Mouse (Mus musculus) hindbrain, embryonic 14.5 days (tissue): ENCODE data around the gene Gm20696. TPM values are rescaled to one million over a fixed set of nuclear protein-coding genes. Genes with fewer than 3 reads are reported as not detected.

ENCODE experiments used
- ATAC-seq: fragments of 200-750 bp; cut with Nextera tagmentation; 2 replicates; pipeline ENCODE4 v1.8.0; 2017; ENCODE audit warnings: moderate number of reproducible peaks, mild to moderate bottlenecking, moderate TSS enrichment, moderate library complexity; ENCODE audit not compliant: low FRiP score
- DNase-seq: peaks from one replicate; pipeline ENCODE4 v3.0.0-alpha.2; 2015; ENCODE audit warnings: low spot score
- H3K27ac ChIP-seq: fragments of 300-500 bp; sonication (generic); 2 replicates; pipeline ENCODE4 v1.5.1; 2014; ENCODE audit warnings: mild to moderate bottlenecking, moderate library complexity
- H3K27me3 ChIP-seq: fragments of 300-500 bp; sonication (generic); 2 replicates; pipeline ENCODE4 v1.6.1; 2014; ENCODE audit warnings: mild to moderate bottlenecking, low read length, mixed read lengths; ENCODE audit not compliant: control insufficient read depth, insufficient read depth
- H3K36me3 ChIP-seq: fragments of 300-500 bp; sonication (generic); replicated peaks from 2 replicates; pipeline ENCODE4 v1.6.1; 2014; ENCODE audit not compliant: control insufficient read depth, insufficient read depth
- H3K4me1 ChIP-seq: fragments of 300-500 bp; sonication (generic); replicated peaks from 2 replicates; pipeline ENCODE4 v1.6.1; 2014; ENCODE audit warnings: antibody characterized with exemption, low read length, mixed read lengths; ENCODE audit not compliant: control insufficient read depth, insufficient read depth
- H3K4me2 ChIP-seq: fragments of 300-500 bp; sonication (generic); replicated peaks from 2 replicates; pipeline ENCODE4 v1.6.1; 2014; ENCODE audit warnings: mild to moderate bottlenecking, moderate library complexity
- H3K4me3 ChIP-seq: fragments of 300-500 bp; sonication (generic); replicated peaks from 2 replicates; pipeline ENCODE4 v1.5.1; 2014; ENCODE audit warnings: mild to moderate bottlenecking, low read length
- H3K9ac ChIP-seq: fragments of 300-500 bp; sonication (generic); 2 replicates; pipeline ENCODE4 v1.6.1; 2014
- H3K9me3 ChIP-seq: fragments of 300-500 bp; sonication (generic); 2 replicates; pipeline ENCODE4 v1.6.1; 2016; ENCODE audit warnings: low read length; ENCODE audit not compliant: control insufficient read depth
- WGBS: fragments of 180-500 bp; shearing (Covaris S2); extraction: QIAGEN DNeasy Blood & Tissue Kit; methylation state at CpG from one replicate; pipeline ENCODE4 v1.1.7; 2014; 5-methylcytosine and 5-hydroxymethylcytosine counted together
- polyA plus RNA-seq: library from polyadenylated mRNA; unstranded; fragments of >200 nt; fragmentation: Nextera tagmentation; extraction: Ambion mirVana; gene quantifications from 2 replicates; pipeline ENCODE4 v1.2.1, GENCODE M21; 2014

Gene Gm20696
- polyA plus RNA-seq, 1 experiment from 2014 or later, result 2.6 TPM

DNA sequence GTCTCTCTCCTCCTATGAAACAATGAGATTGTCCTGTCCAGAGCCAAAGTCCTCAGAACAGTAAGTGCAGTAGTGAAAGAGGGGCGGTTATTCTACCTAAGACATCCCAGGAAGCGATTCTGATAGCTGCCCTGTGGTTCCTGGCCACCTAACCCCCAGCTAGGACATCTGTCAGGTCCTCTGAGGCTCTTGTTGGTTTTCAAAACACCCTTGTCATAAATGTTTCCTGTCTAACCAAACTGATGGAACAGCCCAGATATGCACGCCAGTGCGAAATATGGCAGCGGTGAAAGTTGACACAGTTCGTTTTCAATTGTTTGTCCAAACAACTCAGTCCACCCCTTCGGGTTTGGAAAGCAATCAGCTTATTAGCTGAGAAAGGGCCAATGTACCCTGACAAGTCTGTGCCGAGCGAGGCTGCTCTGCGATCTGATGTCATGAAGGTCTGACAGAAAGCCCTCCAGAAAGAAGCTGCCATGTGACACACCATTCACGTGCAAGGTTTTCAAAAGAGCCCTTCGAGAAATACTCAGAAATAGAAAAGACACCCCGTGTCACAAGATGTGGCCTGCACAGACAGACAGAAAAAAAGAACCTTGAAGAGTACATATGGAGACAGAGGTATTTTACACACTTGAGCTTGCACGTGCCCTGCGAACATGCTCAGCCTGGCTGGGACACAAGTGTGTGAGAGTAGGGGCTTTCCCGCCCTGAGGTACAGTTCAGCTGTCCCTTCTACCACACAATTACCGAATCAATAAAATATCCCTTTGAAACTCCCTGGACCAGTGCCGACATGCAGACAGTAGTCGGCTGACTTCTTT lies 291.9 kb downstream of the Gm20696 start:
- H3K27ac ChIP-seq, result no peak overlapping the region
- 73% methylated on average over 19 of the region's 19 CpGs for WGBS
- H3K36me3 ChIP-seq, result no peaks in the 10 kb centered on the region
- ATAC-seq, result no peak
- H3K9me3 ChIP-seq, result no peaks in the 10 kb centered on the region
- peaks cover 18% of the 10 kb centered on the region; the same call in 1 of the 2 replicates for H3K4me1 ChIP-seq
- H3K4me2 ChIP-seq, result no peak overlapping the region
- no peak for DNase-seq
- H3K9ac ChIP-seq, result no peak overlapping the region
- no peak overlapping the region for H3K4me3 ChIP-seq
- no peaks in the 10 kb centered on the region for H3K27me3 ChIP-seq

GRCm38 (mm10) chr6:99372427-99372826 lies 294.2 kb downstream of the Gm20696 start:
- no peak for ATAC-seq

GRCm38 (mm10) chr6:99372016-99372415 lies 294.6 kb downstream of the Gm20696 start:
- Histone ChIP-seq H3K36me3 (no peaks in the 10 kb centered on the region), H3K4me3 (no peak overlapping the region), H3K9ac (no peak overlapping the region), H3K27ac (no peak overlapping the region), H3K27me3 (no peaks in the 10 kb centered on the region), H3K4me1 (0 out of 2 replicates have a peak, but pooled peaks cover 15% of the 10 kb centered on the region), H3K4me2 (no peak overlapping the region), H3K9me3 (no peaks in the 10 kb centered on the region)
- ATAC-seq (no peak), DNase-seq (no peak)
- WGBS, result 85% methylated on average over 6 of the region's 6 CpGs

More at GRCm38 (mm10) chr6:99372427-99372826, 294.2 kb downstream of the Gm20696 start:
- Histone ChIP-seq H3K4me2 (no peak overlapping the region), H3K27ac (no peak overlapping the region), H3K27me3 (no peaks in the 10 kb centered on the region), H3K9ac (no peak overlapping the region), H3K9me3 (no peaks in the 10 kb centered on the region), H3K36me3 (no peaks in the 10 kb centered on the region), H3K4me3 (no peak overlapping the region), H3K4me1 (peaks cover 18% of the 10 kb centered on the region; the same call in 1 of the 2 replicates)
- 91% methylated on average over 5 of the region's 5 CpGs for WGBS
- DNase-seq, result no peak

- WGBS, result 90% methylated on average over 2 of the region's 2 CpGs
- no peak overlapping the region for H3K9ac ChIP-seq
- no peaks in the 10 kb centered on the region for H3K27me3 ChIP-seq
- no peak for DNase-seq
- H3K4me1 ChIP-seq, result 0 out of 2 replicates have a peak, but pooled peaks cover 2% of the 10 kb centered on the region
- no peak overlapping the region for H3K27ac ChIP-seq
- no peaks in the 10 kb centered on the region for H3K36me3 ChIP-seq
- no peak overlapping the region for H3K4me2 ChIP-seq
- no peak for ATAC-seq
- no peaks in the 10 kb centered on the region for H3K9me3 ChIP-seq
- no peak overlapping the region for H3K4me3 ChIP-seq
These were observed 296.7 kb downstream of the Gm20696 start for GRCm38 (mm10) chr6:99369931-99370330.

DNA sequence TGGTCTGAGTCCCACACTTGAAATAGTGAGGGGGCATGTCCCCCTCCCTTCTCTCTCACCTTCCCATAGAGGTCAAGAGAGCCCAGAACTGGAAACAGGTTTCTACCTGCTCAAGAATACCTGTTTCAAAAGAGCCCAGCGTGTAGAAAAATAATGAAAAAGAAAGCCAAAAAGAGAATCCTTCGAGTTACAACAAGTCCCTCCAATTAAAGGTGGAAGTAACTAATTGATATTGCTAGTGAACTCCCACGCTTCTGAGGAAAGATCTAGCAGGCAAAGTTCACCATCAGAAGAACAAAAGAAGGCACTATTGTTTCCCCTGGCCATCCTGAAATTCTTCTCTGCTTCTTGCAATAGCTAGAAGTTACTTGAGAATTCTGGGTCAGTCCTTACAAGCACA lies 297.4 kb downstream of the Gm20696 start:
- no peaks in the 10 kb centered on the region for H3K9me3 ChIP-seq
- ATAC-seq, result no peak
- no peak overlapping the region for H3K4me3 ChIP-seq
- no peak overlapping the region for H3K9ac ChIP-seq
- no peak for DNase-seq
- H3K36me3 ChIP-seq, result no peaks in the 10 kb centered on the region
- no peak overlapping the region for H3K4me2 ChIP-seq
- no peak overlapping the region for H3K27ac ChIP-seq
- H3K4me1 ChIP-seq, result no peaks in the 10 kb centered on the region
- 90% methylated on average over 3 of the region's 3 CpGs for WGBS
- no peaks in the 10 kb centered on the region for H3K27me3 ChIP-seq

DNA sequence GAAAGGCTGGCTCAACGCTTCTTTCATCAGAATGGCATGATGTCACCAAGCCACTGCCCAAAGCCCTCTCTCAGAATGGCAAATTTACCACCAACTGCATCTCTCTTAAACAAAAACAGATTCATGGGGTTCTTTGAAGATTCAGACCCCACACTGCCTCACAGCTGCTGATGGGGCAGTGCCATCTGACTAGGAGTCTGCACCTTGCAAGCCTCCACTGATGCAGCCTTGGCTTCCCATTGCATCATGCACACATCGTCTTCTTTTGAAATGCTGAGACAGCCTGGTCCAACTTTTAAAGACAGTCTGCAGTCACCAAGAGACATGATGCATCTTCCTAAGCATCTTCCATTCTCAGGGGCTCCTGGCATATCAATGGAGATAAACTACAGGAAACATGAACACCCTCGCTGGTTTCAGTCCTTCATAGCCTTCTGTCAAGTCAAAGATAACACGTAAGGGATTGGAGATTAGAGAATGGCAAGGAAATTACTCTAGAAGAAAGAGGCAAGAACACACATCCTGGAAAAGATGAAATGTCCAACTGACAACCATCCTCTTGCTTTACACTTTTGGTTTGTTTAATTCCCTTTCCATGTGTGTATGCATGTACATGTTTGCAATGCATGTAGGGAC lies 298.4 kb downstream of the Gm20696 start:
- no peaks in the 10 kb centered on the region for H3K36me3 ChIP-seq
- H3K4me3 ChIP-seq, result no peak overlapping the region
- H3K9ac ChIP-seq, result no peak overlapping the region
- H3K4me1 ChIP-seq, result no peaks in the 10 kb centered on the region
- ATAC-seq (no peak), DNase-seq (no peak)
- H3K4me2 ChIP-seq, result no peak overlapping the region
- H3K9me3 ChIP-seq, result no peaks in the 10 kb centered on the region
- no peak overlapping the region for H3K27ac ChIP-seq
- H3K27me3 ChIP-seq, result no peaks in the 10 kb centered on the region
- WGBS, result 84% methylated on average over 4 of the region's 4 CpGs

- no peak for DNase-seq
- whole genome bisulfite sequencing, result 72% methylated on average over 6 of the region's 6 CpGs
These were observed 302.1 kb downstream of the Gm20696 start for GRCm38 (mm10) chr6:99364545-99364944.

GRCm38 (mm10) chr6:99360581-99360980 lies 306.0 kb downstream of the Gm20696 start:
- ATAC-seq, result no peak
- WGBS, result 96% methylated on average over 4 of the region's 4 CpGs
- no peak for DNase-seq

More at GRCm38 (mm10) chr6:99364545-99364944, 302.1 kb downstream of the Gm20696 start:
- H3K9ac ChIP-seq, result no peak overlapping the region
- H3K9me3 ChIP-seq, result no peaks in the 10 kb centered on the region
- H3K27me3 ChIP-seq, result no peaks in the 10 kb centered on the region
- H3K4me3 ChIP-seq, result no peak overlapping the region
- no peak for ATAC-seq
- no peaks in the 10 kb centered on the region for H3K36me3 ChIP-seq
- no peak overlapping the region for H3K4me2 ChIP-seq
- H3K4me1 ChIP-seq, result no peaks in the 10 kb centered on the region
- H3K27ac ChIP-seq, result no peak overlapping the region

DNA sequence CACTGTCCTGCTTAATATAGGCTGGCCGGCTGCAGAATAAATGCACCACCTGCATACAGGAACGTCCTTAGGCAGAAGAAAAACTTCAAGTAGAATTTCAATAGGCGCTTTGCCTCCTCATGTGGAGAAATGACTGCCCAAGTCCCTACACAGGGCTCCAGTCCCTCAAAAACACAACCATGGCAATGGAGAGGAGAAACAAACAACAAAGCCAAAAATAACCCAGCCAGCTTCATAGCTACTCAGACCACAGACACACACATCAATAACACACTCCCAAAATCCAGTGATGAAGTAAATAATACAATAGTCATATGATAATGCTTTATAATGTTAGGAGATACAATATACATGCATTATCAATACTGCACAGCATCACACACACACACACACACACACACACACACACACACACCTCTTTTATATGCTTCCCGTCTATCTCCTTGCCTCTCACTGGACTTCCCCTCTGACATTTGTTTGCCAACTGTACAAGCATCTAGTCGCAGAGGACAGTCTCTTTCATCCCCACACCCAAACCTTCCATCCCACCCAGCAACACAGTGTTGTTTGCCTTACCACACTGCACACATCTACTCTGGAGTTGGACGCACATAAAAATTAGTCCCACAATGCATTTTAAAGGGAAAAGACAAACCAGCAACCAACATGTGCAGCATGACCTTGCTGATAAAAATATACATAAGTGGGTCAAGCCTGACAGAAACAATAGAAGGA lies 306.7 kb downstream of the Gm20696 start:
- no peak for ATAC-seq
- no peak for DNase-seq
- H3K4me1 ChIP-seq, result no peaks in the 10 kb centered on the region
- no peak overlapping the region for H3K27ac ChIP-seq
- 78% methylated on average over 6 of the region's 6 CpGs for WGBS
- H3K4me3 ChIP-seq, result no peak overlapping the region
- no peaks in the 10 kb centered on the region for H3K36me3 ChIP-seq
- H3K9ac ChIP-seq, result no peak overlapping the region
- H3K27me3 ChIP-seq, result no peaks in the 10 kb centered on the region
- H3K4me2 ChIP-seq, result no peak overlapping the region
- no peaks in the 10 kb centered on the region for H3K9me3 ChIP-seq

More at GRCm38 (mm10) chr6:99360581-99360980, 306.0 kb downstream of the Gm20696 start:
- no peaks in the 10 kb centered on the region for H3K36me3 ChIP-seq
- H3K27ac ChIP-seq, result no peak overlapping the region
- no peaks in the 10 kb centered on the region for H3K27me3 ChIP-seq
- H3K4me1 ChIP-seq, result no peaks in the 10 kb centered on the region
- no peaks in the 10 kb centered on the region for H3K9me3 ChIP-seq
- H3K9ac ChIP-seq, result no peak overlapping the region
- H3K4me2 ChIP-seq, result no peak overlapping the region
- H3K4me3 ChIP-seq, result no peak overlapping the region
